Mouse (Mus musculus) hindbrain, embryonic 12.5 days (tissue): ENCODE data around the gene Ywhae. TPM values are rescaled to one million over a fixed set of nuclear protein-coding genes. Genes with fewer than 3 reads are reported as not detected.

Experiments used
- ATAC-seq: fragments of 200-750 bp; cut with Nextera tagmentation; 2 replicates; pipeline ENCODE4 v1.8.0; 2017; ENCODE audit warnings: moderate TSS enrichment; ENCODE audit not compliant: low FRiP score
- H3K27ac ChIP-seq: fragments of 300-500 bp; sonication (generic); 2 replicates; pipeline ENCODE4 v1.5.1; 2016; ENCODE audit warnings: mild to moderate bottlenecking
- H3K27me3 ChIP-seq: fragments of 300-500 bp; sonication (generic); 2 replicates; pipeline ENCODE4 v1.6.1; 2016; ENCODE audit warnings: mild to moderate bottlenecking
- H3K36me3 ChIP-seq: fragments of 300-500 bp; sonication (generic); 2 replicates; pipeline ENCODE4 v1.6.1; 2016; ENCODE audit warnings: mild to moderate bottlenecking
- H3K4me1 ChIP-seq: fragments of 300-500 bp; sonication (generic); 2 replicates; pipeline ENCODE4 v1.6.1; 2016
- H3K4me2 ChIP-seq: fragments of 300-500 bp; sonication (generic); replicated peaks from 2 replicates; pipeline ENCODE4 v1.6.1; 2016; ENCODE audit warnings: mild to moderate bottlenecking
- H3K4me3 ChIP-seq: fragments of 300-500 bp; sonication (generic); 2 replicates; pipeline ENCODE4 v1.5.1; 2016; ENCODE audit warnings: mild to moderate bottlenecking
- H3K9ac ChIP-seq: fragments of 300-500 bp; sonication (generic); 2 replicates; pipeline ENCODE4 v1.6.1; 2016; ENCODE audit warnings: mild to moderate bottlenecking, moderate library complexity
- H3K9me3 ChIP-seq: fragments of 300-500 bp; sonication (generic); replicated peaks from 2 replicates; pipeline ENCODE4 v1.6.1; 2016; ENCODE audit warnings: mild to moderate bottlenecking
- WGBS: fragments of 180-500 bp; shearing (Covaris S2); methylation state at CpG from one replicate; pipeline ENCODE4 v1.1.7; 2016; 5-methylcytosine and 5-hydroxymethylcytosine counted together
- polyA plus RNA-seq: library from polyadenylated mRNA; unstranded; fragments of >200 nt; fragmentation: Nextera tagmentation; extraction: Ambion mirVana; gene quantifications from 2 replicates; pipeline ENCODE4 v1.2.1, GENCODE M21; 2016

Ywhae gene
- polyA plus RNA-seq, 1 experiment from 2014 or later = 1,318 TPM

DNA sequence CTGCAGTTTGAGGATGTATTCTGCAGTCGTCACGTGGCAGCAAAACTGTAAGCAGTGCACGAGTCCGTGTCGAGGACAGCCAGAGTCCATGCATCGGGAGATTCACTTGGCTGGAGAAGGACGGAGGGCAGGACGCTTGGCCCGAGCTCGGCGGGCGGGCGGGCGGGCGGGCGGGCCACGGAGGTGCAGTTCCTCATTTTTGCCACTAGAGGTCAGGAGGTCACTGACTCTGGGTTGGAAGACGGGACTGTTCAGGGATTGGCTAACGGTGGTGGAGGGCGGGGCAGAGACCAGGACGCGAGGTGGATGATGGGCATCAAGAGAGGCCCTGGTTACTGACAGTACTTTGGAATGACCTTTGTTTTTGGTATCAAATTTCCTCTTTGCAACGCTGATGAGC is 36.5 kb downstream of the Ywhae start:
- no peak overlapping the region for H3K4me3 ChIP-seq
- under 1% methylated on average over 23 of the region's 23 CpGs for WGBS
- no peaks in the 10 kb centered on the region; the same call in 1 of the 2 replicates for H3K27me3 ChIP-seq
- H3K9me3 ChIP-seq = no peaks in the 10 kb centered on the region
- H3K4me2 ChIP-seq = peak overlapping the region; percentile 35
- H3K27ac ChIP-seq = no peak overlapping the region
- H3K36me3 ChIP-seq = peaks cover 32% of the 10 kb centered on the region
- peak; percentile 84 for ATAC-seq
- H3K4me1 ChIP-seq = peaks cover 3% of the 10 kb centered on the region; the same call in 1 of the 2 replicates
- no peak overlapping the region for H3K9ac ChIP-seq

DNA sequence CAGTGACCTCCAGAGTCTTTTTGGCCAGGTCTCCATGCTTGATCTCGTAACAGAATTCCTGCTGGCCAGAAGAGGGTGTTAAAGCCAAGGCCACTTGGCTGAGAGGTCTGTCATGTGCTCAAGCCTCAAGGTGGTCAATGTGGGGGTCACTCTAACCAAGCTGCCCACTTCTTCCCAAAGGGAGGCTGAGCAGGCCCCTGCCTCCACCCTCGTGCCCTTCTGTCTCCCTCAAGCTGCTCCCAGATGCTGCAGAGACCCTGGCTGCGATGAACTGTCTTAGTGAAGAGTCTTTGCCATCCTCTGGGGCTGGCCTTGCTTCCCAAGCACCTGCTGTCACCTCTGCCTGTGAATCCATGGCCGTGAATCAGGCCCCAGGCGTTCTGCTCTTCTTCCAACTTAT is 39.9 kb downstream of the Ywhae start:
- no peak overlapping the region for H3K9ac ChIP-seq
- no peaks in the 10 kb centered on the region; the same call in 1 of the 2 replicates for H3K27me3 ChIP-seq
- H3K4me2 ChIP-seq = no peak overlapping the region
- ATAC-seq = no peak
- H3K4me1 ChIP-seq = peaks cover 3% of the 10 kb centered on the region; the same call in 1 of the 2 replicates
- no peak overlapping the region for H3K27ac ChIP-seq
- 73% methylated on average over 5 of the region's 5 CpGs for WGBS
- peaks cover 2% of the 10 kb centered on the region; the same call in 1 of the 2 replicates for H3K36me3 ChIP-seq
- H3K9me3 ChIP-seq = no peaks in the 10 kb centered on the region
- no peak overlapping the region for H3K4me3 ChIP-seq

DNA sequence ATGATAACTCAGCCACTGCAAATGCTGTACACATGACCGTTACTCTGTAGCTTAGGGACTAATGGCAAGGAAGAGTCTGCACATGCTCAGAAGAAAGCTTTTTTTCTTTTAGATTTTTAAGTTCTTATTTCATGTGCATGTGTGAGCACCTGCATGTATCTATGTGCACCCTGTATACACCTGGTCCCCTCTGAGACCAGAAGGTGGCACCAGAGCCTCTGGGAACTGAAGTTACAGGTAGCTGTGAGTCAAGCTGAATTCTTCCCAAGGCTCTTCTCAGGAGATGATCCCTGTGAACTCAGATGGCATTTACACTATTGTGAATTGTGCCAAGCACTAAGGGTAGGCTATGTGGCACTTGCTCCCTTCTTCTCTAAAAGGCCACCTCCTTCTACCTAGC is 43.2 kb downstream of the Ywhae start:
- H3K4me3 ChIP-seq = no peak overlapping the region
- H3K4me1 ChIP-seq = no peaks in the 10 kb centered on the region
- WGBS = 89% methylated on average over 1 of the region's 1 CpGs
- H3K36me3 ChIP-seq = no peaks in the 10 kb centered on the region
- H3K9me3 ChIP-seq = no peaks in the 10 kb centered on the region
- H3K27ac ChIP-seq = no peak overlapping the region
- H3K4me2 ChIP-seq = no peak overlapping the region
- H3K27me3 ChIP-seq = no peaks in the 10 kb centered on the region; the same call in 1 of the 2 replicates
- no peak overlapping the region for H3K9ac ChIP-seq
- no peak for ATAC-seq

DNA sequence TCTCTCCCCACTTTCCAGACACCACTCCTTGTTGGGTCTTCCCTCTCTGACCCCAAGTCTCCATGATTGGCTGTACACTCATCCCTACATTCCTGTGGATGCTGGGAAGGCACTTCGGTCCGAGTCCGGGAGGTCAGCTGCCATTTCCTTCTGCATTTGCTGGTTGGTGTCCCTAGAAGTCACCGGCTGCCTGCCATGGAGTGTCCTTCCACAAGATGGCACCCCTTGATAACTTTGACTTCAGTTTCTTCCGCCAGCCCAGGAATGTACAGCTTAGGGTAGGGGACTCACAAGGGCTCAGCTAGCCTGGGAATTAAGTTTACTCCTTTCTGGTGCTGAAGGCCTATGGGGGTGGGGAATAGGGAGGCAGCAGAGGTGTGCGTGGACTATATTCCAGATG is 49.2 kb downstream of the Ywhae start:
- 0 out of 2 replicates have a peak, but pooled peaks cover 3% of the 10 kb centered on the region for H3K27me3 ChIP-seq

DNA sequence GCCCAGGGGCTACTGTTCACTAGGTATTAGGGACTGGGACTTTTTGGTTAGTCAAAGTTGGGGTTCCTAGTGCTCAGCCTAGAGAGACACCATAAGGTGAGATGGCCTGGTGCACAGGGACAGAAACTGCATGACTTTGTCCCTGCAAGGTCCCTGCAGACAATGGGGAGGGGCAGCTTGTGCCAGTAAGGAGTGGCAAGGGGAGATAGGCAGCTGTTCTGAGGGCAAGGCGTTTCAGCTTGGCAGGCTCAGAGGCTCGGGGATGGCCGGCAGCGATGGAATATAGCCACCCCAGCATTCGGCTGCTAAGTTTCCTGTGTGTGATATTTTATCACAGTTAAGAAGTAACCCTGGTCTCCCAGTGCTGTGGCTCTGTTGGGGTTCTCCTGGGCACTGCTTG is 51.1 kb downstream of the Ywhae start:
- H3K27ac ChIP-seq = no peak overlapping the region
- 85% methylated on average over 5 of the region's 5 CpGs for WGBS
- no peak overlapping the region for H3K4me2 ChIP-seq
- 0 out of 2 replicates have a peak, but pooled peaks cover 3% of the 10 kb centered on the region for H3K27me3 ChIP-seq
- H3K9me3 ChIP-seq = no peaks in the 10 kb centered on the region
- no peak overlapping the region for H3K4me3 ChIP-seq
- H3K9ac ChIP-seq = no peak overlapping the region
- no peaks in the 10 kb centered on the region for H3K4me1 ChIP-seq
- no peak for ATAC-seq
- H3K36me3 ChIP-seq = no peaks in the 10 kb centered on the region

More for the DNA sequence above, 49.2 kb downstream of the Ywhae start:
- Histone ChIP-seq H3K27ac (no peak overlapping the region), H3K4me2 (no peak overlapping the region), H3K9me3 (no peaks in the 10 kb centered on the region), H3K9ac (no peak overlapping the region), H3K36me3 (no peaks in the 10 kb centered on the region), H3K4me3 (no peak overlapping the region), H3K4me1 (no peaks in the 10 kb centered on the region)
- WGBS = 22% methylated on average over 6 of the region's 6 CpGs
- no peak for ATAC-seq

DNA sequence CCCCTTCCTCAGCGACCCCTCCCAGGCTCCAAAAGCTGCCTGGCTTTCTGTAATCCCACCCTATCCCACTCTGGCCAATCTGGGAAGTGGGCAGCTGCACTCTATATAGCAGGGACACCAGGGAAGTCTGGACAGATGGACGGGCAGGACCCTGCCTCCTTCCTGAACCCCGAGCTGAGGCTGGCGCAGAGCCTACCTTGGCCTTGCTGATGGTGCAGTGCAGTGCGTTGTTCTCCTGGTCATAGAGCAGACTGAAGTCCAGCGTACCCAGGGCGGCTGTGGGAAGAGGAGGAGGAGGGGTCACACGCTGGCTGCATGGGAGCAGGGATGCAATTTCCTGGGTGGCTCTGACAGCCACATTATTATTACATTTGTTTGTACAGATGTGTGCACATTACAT is 53.2 kb downstream of the Ywhae start:
- H3K4me1 ChIP-seq = no peaks in the 10 kb centered on the region
- no peaks in the 10 kb centered on the region for H3K9me3 ChIP-seq
- no peak overlapping the region for H3K4me2 ChIP-seq
- 72% methylated on average over 8 of the region's 8 CpGs for WGBS
- H3K27ac ChIP-seq = no peak overlapping the region
- H3K4me3 ChIP-seq = no peak overlapping the region
- H3K9ac ChIP-seq = no peak overlapping the region
- H3K36me3 ChIP-seq = no peaks in the 10 kb centered on the region
- 0 out of 2 replicates have a peak, but pooled peaks cover 6% of the 10 kb centered on the region for H3K27me3 ChIP-seq
- no peak for ATAC-seq

DNA sequence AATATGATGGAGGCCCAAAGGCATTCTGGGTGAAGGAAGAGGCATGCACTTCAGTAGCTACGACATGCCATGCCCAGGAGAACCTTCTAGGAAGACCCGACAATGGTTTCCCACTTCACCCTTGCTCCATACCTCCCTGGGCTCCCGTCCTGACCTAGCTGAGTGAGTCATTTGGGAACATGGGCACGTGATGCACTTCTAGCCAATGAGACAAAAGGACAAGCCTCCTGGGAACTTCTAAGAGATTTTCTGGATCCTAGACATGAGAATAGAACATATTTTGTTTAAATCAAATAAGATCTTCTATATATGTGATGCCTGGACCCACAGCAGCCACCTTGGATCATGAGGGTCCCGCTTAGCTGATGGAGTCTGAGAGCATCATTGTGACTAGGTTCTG is 59.9 kb downstream of the Ywhae start:
- no peak for ATAC-seq
- Histone ChIP-seq H3K4me2 (no peak overlapping the region), H3K9me3 (no peaks in the 10 kb centered on the region), H3K27ac (no peak overlapping the region), H3K4me1 (peaks cover 17% of the 10 kb centered on the region), H3K27me3 (peaks cover 59% of the 10 kb centered on the region), H3K9ac (no peak overlapping the region), H3K36me3 (no peaks in the 10 kb centered on the region), H3K4me3 (no peak overlapping the region)
- WGBS = 80% methylated on average over 5 of the region's 5 CpGs

DNA sequence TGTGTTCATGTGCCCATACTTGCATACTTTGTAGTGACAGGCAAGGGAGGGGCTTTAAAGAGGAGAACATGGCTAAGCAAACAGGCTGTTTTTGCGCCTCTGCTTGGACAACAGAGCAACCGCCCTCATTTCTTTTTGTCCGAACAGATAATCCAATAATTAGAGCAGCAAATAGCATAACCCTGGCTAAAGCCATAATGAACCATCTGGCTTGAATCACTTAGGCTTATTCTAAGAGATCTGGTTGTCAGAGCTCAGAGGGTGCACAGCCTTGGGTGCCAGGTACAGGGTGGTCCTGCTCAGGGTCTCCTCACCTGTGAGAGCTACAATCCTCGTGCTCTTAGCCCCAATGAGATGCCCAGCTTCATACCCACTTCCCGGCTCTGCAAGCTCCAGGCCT is 60.7 kb downstream of the Ywhae start:
- Histone ChIP-seq H3K9ac (no peak overlapping the region), H3K36me3 (no peaks in the 10 kb centered on the region), H3K4me3 (no peak overlapping the region), H3K9me3 (no peaks in the 10 kb centered on the region), H3K27me3 (peaks cover 68% of the 10 kb centered on the region), H3K4me2 (no peak overlapping the region), H3K4me1 (peaks cover 17% of the 10 kb centered on the region), H3K27ac (no peak overlapping the region)
- no peak for ATAC-seq
- 80% methylated on average over 5 of the region's 5 CpGs for WGBS

DNA sequence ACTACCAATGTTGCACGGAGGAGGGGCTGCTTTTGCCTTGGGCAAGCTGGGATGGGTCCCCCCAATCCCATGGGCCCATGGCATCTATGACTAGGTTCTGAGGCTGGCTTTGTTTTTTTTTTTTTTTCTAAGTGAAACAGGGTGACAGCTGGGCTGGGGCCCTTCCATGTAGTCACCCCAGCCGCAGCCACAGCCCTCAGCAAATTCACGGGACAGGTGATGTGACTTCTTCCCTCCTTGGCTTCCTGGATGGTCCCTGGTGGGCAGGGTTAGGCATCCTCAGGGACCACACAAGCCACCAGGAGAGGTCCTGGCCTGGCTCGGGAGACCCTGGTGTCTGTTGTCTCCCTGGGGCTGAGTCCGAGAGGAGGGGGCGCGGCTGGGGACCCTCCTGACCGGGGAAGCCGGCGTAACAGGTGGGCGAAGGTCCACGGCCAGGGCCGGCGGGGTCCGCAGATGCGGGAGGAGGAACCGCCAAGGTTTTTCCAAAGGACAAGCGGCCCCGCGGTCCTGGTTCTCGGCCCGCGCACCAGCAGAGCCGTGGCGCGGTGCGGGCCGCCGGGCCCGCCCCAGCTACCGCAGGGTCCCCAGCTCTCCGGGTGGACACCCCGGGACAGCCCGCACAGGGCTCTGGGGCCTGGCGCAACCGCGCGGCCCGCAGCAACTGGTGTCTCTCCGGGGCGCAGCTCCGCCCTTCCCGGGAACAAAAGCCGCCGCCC is 62.1 kb downstream of the Ywhae start:
- Histone ChIP-seq H3K4me2 (peak overlapping the region; percentile 72), H3K27me3 (peaks cover 73% of the 10 kb centered on the region), H3K27ac (no peak overlapping the region), H3K36me3 (no peaks in the 10 kb centered on the region), H3K9me3 (no peaks in the 10 kb centered on the region), H3K4me1 (peaks cover 23% of the 10 kb centered on the region), H3K9ac (peak overlapping the region; percentile 64), H3K4me3 (peak overlapping the region; percentile 52)
- 6% methylated on average over 45 of the region's 45 CpGs for WGBS
- ATAC-seq = no peak

DNA sequence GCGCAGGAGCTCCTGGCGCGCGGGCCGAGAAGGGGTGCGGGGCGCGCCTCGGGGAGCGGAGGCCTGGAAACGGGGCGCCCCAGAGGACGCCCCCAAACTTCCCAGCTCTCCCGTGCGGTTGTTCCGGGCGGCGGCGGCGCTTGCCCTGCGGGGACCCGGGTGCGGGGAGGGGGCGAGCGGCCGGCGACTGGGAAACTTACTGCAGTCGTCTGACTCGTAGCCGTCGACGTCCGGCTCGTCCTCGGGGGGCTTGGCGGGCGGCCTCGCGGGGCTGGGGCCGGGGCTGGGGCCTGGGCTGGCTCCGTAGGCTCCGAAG is 62.6 kb downstream of the Ywhae start:
- ATAC-seq = no peak; the same call in 1 of the 2 replicates
- peak overlapping the region; percentile 72 for H3K4me2 ChIP-seq
- 3% methylated on average over 39 of the region's 42 CpGs for WGBS
- peaks cover 70% of the 10 kb centered on the region for H3K27me3 ChIP-seq
- H3K36me3 ChIP-seq = no peaks in the 10 kb centered on the region
- peak overlapping the region; percentile 52 for H3K4me3 ChIP-seq
- no peak overlapping the region for H3K27ac ChIP-seq
- no peaks in the 10 kb centered on the region for H3K9me3 ChIP-seq
- H3K9ac ChIP-seq = peak overlapping the region; percentile 64
- H3K4me1 ChIP-seq = peaks cover 25% of the 10 kb centered on the region

DNA sequence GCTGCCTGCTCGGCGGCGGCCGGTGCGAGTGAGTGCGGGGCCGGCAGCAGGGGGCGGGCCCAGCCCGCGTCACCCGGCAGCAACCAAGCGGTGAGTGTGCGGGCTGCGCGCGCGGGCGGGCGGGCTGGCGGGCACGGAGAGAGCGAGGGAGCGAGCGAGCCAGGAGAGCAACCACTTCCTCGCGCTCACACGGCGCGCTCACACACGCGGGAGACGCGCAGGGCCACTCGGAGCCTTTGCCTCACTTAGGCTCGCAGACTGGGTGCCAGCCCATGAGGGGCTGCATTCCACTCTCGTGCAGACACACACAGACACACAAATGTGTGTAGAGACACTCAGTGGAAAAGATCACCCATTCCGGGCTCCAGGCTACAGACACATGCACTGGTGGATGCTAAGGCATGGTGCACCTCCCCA is 63.4 kb downstream of the Ywhae start, which contains the start of gene Doc2b:
Gene Doc2b, minus strand, starts transcription at position 21 of the 417 bp plus-strand sequence.
- H3K4me3 ChIP-seq = peak within 1 kb of the TSS; percentile 52
- no peaks in the 10 kb centered on the region for H3K9me3 ChIP-seq
- H3K4me1 ChIP-seq = peaks cover 25% of the 10 kb centered on the region
- H3K36me3 ChIP-seq = no peaks in the 10 kb centered on the region
- H3K27ac ChIP-seq = no peak within 1 kb of the TSS
- H3K4me2 ChIP-seq = peak within 1 kb of the TSS; percentile 72
- H3K27me3 ChIP-seq = peaks cover 70% of the 10 kb centered on the region
- WGBS = 4% methylated on average over 37 of the region's 37 CpGs
- peak within 1 kb of the TSS; percentile 64 for H3K9ac ChIP-seq
- peak; percentile 74 for ATAC-seq

DNA sequence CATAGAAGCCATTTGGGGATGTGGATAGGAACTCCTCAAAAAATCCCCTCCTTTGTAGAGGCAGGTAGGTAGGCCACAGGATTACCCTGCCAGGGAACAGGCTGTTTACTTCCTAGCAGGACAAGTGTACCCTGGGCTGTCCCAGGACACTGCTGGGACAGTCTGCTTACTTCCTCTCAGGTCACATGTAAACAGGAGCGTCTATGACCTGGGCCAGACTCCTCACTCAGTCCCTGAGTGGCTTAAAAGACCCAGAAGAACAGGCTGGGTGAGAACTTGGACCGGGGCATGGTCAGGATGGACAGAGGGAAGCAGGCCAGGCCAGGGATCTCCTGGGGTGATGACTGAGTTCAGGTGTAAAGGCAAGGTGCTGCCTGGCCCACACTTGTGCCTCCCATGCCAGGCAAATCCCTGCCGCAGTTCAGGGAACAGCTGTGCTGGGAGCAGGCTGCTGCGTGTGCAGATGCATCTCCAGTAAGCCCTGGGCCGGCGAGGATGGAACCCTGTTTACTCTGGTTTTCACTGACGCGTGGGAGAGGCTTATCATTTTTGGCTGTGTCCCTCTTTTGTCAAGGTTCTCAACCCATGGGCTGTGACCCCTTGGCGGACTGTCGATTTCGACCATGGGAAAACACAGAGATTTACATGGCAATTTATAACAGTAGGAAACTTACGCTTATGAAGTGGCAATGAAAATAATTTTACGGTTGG is 64.0 kb downstream of the Ywhae start:
- WGBS = 71% methylated on average over 13 of the region's 13 CpGs
- H3K27me3 ChIP-seq = peaks cover 70% of the 10 kb centered on the region
- no peaks in the 10 kb centered on the region for H3K9me3 ChIP-seq
- no peak overlapping the region for H3K9ac ChIP-seq
- no peaks in the 10 kb centered on the region for H3K36me3 ChIP-seq
- ATAC-seq = 0 out of 2 replicates have a peak, but pooled peaks have one; percentile 17
- peak overlapping the region; percentile 72 for H3K4me2 ChIP-seq
- H3K4me3 ChIP-seq = peak overlapping the region; percentile 52; the same call in 1 of the 2 replicates
- peaks cover 25% of the 10 kb centered on the region for H3K4me1 ChIP-seq
- no peak overlapping the region for H3K27ac ChIP-seq
